Mouse (Mus musculus) bone marrow macrophage, adult 2 months (primary cell): ENCODE results near the gene 1110008P14Rik. TPM values are rescaled to one million over a fixed set of nuclear protein-coding genes. Genes with fewer than 3 reads are reported as not detected.

ENCODE experiments used
- H3K27ac ChIP-seq: 2 replicates; pipeline ENCODE4 v1.5.1; 2012; ENCODE audit warnings: low read depth, low read length; ENCODE audit not compliant: insufficient read depth
- H3K4me1 ChIP-seq: 2 replicates; pipeline ENCODE4 v1.6.1; 2012; ENCODE audit warnings: low read length; ENCODE audit not compliant: control insufficient read depth, insufficient read depth
- H3K4me3 ChIP-seq: 2 replicates; pipeline ENCODE4 v1.5.1; 2012; ENCODE audit warnings: mild to moderate bottlenecking, low read length, moderate library complexity; ENCODE audit not compliant: insufficient read depth
- CTCF ChIP-seq: IDR thresholded peaks from 2 replicates; pipeline ENCODE4 v1.5.1; 2012; ENCODE audit warnings: low read depth, mild to moderate bottlenecking, low read length, moderate library complexity
- POLR2A ChIP-seq: IDR thresholded peaks from 2 replicates; pipeline ENCODE4 v1.6.1; 2012; ENCODE audit warnings: mild to moderate bottlenecking, low read depth, low read length, borderline replicate concordance
- polyA plus RNA-seq: library from polyadenylated mRNA; stranded (reverse); fragments of >200 nt; gene quantifications from 2 replicates; pipeline ENCODE4 v1.2.4, GENCODE M21; 2012; ENCODE audit not compliant: missing spikeins, insufficient read depth, insufficient read length

1110008P14Rik gene
- polyA plus RNA-seq, 1 experiment = 53.8 TPM

GRCm38 (mm10) chr2:32421851-32422251 is 40.1 kb upstream of the 1110008P14Rik start:
- H3K4me1 ChIP-seq = peaks cover 38% of the 10 kb centered on the region

GRCm38 (mm10) chr2:32420647-32421046 is 38.9 kb upstream of the 1110008P14Rik start:
- peaks cover 29% of the 10 kb centered on the region for H3K4me1 ChIP-seq
- no peak overlapping the region for H3K27ac ChIP-seq
- H3K4me3 ChIP-seq = no peak overlapping the region
- TF ChIP-seq CTCF (no peak), POLR2A (no peak)

More at GRCm38 (mm10) chr2:32421851-32422251, 40.1 kb upstream of the 1110008P14Rik start:
- Histone ChIP-seq H3K4me3 (no peak overlapping the region), H3K27ac (no peak overlapping the region)
- TF ChIP-seq POLR2A (no peak), CTCF (no peak)

GRCm38 (mm10) chr2:32420066-32420608 is 38.4 kb upstream of the 1110008P14Rik start:
- no peak for TF ChIP-seq POLR2A
- no peak for TF ChIP-seq CTCF
- Histone ChIP-seq H3K4me1 (peaks cover 24% of the 10 kb centered on the region), H3K27ac (no peak overlapping the region), H3K4me3 (no peak overlapping the region)

- Histone ChIP-seq H3K27ac (no peak overlapping the region), H3K4me3 (no peak overlapping the region), H3K4me1 (peaks cover 16% of the 10 kb centered on the region)
- TF ChIP-seq CTCF (no peak), POLR2A (no peak)
Observed at GRCm38 (mm10) chr2:32419359-32419758, 37.6 kb upstream of the 1110008P14Rik start.

- TF ChIP-seq POLR2A (no peak), CTCF (no peak)
- Histone ChIP-seq H3K4me1 (peaks cover 11% of the 10 kb centered on the region), H3K27ac (no peak overlapping the region), H3K4me3 (no peak overlapping the region)
Observed at GRCm38 (mm10) chr2:32418430-32419151, 36.9 kb upstream of the 1110008P14Rik start.

GRCm38 (mm10) chr2:32417486-32417885 is 35.7 kb upstream of the 1110008P14Rik start:
- TF ChIP-seq POLR2A (no peak), CTCF (no peak)
- Histone ChIP-seq H3K4me1 (peaks cover 1% of the 10 kb centered on the region; the same call in 1 of the 2 replicates), H3K27ac (no peak overlapping the region)

GRCm38 (mm10) chr2:32416556-32416955 is 34.8 kb upstream of the 1110008P14Rik start:
- Histone ChIP-seq H3K27ac (no peak overlapping the region), H3K4me1 (no peaks in the 10 kb centered on the region; the same call in 1 of the 2 replicates), H3K4me3 (no peak overlapping the region)
- TF ChIP-seq POLR2A (no peak), CTCF (no peak)

More at GRCm38 (mm10) chr2:32417486-32417885, 35.7 kb upstream of the 1110008P14Rik start:
- no peak overlapping the region for H3K4me3 ChIP-seq

GRCm38 (mm10) chr2:32415801-32416200 is 34.1 kb upstream of the 1110008P14Rik start:
- TF ChIP-seq CTCF = no peak
- TF ChIP-seq POLR2A = no peak
- Histone ChIP-seq H3K4me3 (no peak overlapping the region), H3K27ac (no peak overlapping the region), H3K4me1 (no peaks in the 10 kb centered on the region; the same call in 1 of the 2 replicates)

- no peak overlapping the region for H3K27ac ChIP-seq
- TF ChIP-seq CTCF (no peak), POLR2A (no peak)
- no peak overlapping the region for H3K4me3 ChIP-seq
- no peaks in the 10 kb centered on the region for H3K4me1 ChIP-seq
Observed at GRCm38 (mm10) chr2:32413936-32414335, 32.2 kb upstream of the 1110008P14Rik start.

- Histone ChIP-seq H3K4me3 (no peak overlapping the region), H3K27ac (no peak overlapping the region), H3K4me1 (no peaks in the 10 kb centered on the region)
- TF ChIP-seq POLR2A (no peak), CTCF (no peak)
Observed at GRCm38 (mm10) chr2:32412742-32413531, 31.2 kb upstream of the 1110008P14Rik start.
